Mouse (Mus musculus) midbrain, embryonic 11.5 days (tissue): ENCODE data around the gene Prr14. TPM values are rescaled to one million over a fixed set of nuclear protein-coding genes. Genes with fewer than 3 reads are reported as not detected.
"Not testable (repeated sequence)": the region's sequence is repeated elsewhere in the genome, so short reads cannot be mapped to it uniquely, and the experiment has no call there.

ENCODE experiments used
- ATAC-seq: fragments of 200-750 bp; cut with Nextera tagmentation; 2 replicates; pipeline ENCODE4 v1.8.0; 2017; ENCODE audit warnings: moderate TSS enrichment, moderate library complexity; ENCODE audit not compliant: low FRiP score
- DNase-seq: peaks from one replicate; pipeline ENCODE4 v3.0.0; 2015; ENCODE audit warnings: low spot score; ENCODE audit errors: missing footprints
- H3K27ac ChIP-seq: fragments of 300-500 bp; sonication (generic); 2 replicates; pipeline ENCODE4 v1.5.1; 2014; ENCODE audit warnings: low read depth, low read length
- H3K27me3 ChIP-seq: fragments of 300-500 bp; sonication (generic); 2 replicates; pipeline ENCODE4 v1.6.1; 2014; ENCODE audit warnings: mild to moderate bottlenecking, low read length, moderate library complexity, mixed read lengths; ENCODE audit not compliant: control insufficient read depth, insufficient read depth
- H3K36me3 ChIP-seq: fragments of 300-500 bp; sonication (generic); 2 replicates; pipeline ENCODE4 v1.6.1; 2014; ENCODE audit warnings: mild to moderate bottlenecking, low read length, moderate library complexity, mixed read lengths; ENCODE audit not compliant: control insufficient read depth, insufficient read depth
- H3K4me1 ChIP-seq: fragments of 300-500 bp; sonication (generic); 2 replicates; pipeline ENCODE4 v1.6.1; 2014; ENCODE audit warnings: low read length; ENCODE audit not compliant: control insufficient read depth, insufficient read depth
- H3K4me2 ChIP-seq: fragments of 300-500 bp; sonication (generic); 2 replicates; pipeline ENCODE4 v1.6.1; 2014; ENCODE audit warnings: mild to moderate bottlenecking, moderate library complexity
- H3K4me3 ChIP-seq: fragments of 300-500 bp; sonication (generic); 2 replicates; pipeline ENCODE4 v1.5.1; 2014; ENCODE audit warnings: low read depth, low read length
- H3K9ac ChIP-seq: fragments of 300-500 bp; sonication (generic); 2 replicates; pipeline ENCODE4 v1.6.1; 2014; ENCODE audit warnings: low read length
- H3K9me3 ChIP-seq: fragments of 300-500 bp; sonication (generic); 2 replicates; pipeline ENCODE4 v1.6.1; 2016; ENCODE audit warnings: low read length; ENCODE audit not compliant: control insufficient read depth
- WGBS: fragments of 180-500 bp; shearing (Covaris S2); extraction: QIAGEN DNeasy Blood & Tissue Kit; methylation state at CpG from one replicate; pipeline ENCODE4 v1.1.7; 2014; 5-methylcytosine and 5-hydroxymethylcytosine counted together
- polyA plus RNA-seq: library from polyadenylated mRNA; unstranded; fragments of >200 nt; fragmentation: Nextera tagmentation; extraction: Ambion mirVana; gene quantifications from 2 replicates; pipeline ENCODE4 v1.2.1, GENCODE M21; 2014

The Prr14 gene
- 70.3 and 72.4 TPM in 2 replicates for polyA plus RNA-seq

DNA sequence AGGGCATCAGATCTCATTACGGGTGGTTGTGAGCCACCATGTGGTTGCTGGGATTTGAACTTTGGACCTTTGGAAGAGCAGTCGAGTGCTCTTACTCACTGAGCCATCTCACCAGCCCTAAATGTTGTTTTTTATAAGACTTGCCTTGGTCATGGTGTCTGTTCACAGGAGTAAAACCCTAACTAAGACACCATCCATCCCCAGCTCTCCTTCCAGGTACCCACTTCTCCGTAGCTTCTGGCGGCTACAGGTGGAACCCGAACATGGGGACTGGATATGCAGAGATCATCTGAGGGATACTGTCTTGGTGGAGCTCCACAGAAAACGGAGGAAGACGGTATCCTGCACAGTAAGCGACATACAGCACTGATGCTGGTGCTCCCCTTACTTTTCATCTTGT, at the start of gene Prr14:
Gene Prr14 (plus strand): TSS at position 301 of the 400 bp plus-strand sequence.
- H3K36me3 ChIP-seq: peaks cover 14% of the 10 kb centered on the region
- H3K4me1 ChIP-seq, H3K27me3 ChIP-seq, ATAC-seq, H3K4me2 ChIP-seq, DNase-seq, H3K9me3 ChIP-seq, H3K27ac ChIP-seq, H3K4me3 ChIP-seq, H3K9ac ChIP-seq: not testable (repeated sequence)
- 96% methylated on average over 7 of the region's 8 CpGs for WGBS

DNA sequence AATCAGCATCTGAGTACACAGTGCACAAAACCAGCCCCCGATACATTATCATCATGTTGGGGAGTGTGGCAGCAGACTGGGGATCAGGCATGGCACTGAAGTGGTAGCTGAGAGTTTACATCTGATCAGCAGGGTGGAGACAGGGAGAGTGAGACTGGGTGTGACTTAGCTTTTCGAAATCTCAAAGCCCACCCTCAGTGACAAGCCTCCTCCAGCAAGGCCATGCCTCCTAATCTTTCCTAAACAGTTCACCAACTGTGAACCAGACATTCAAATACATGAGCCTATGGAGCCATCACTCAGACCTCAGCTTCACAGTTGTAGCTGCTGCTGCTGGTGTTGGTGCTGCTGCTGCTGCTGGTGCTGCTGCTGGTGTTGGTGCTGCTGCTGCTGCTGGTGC, 48.0 kb upstream of the Prr14 start:
- no peak overlapping the region for H3K27ac ChIP-seq
- DNase-seq (no peak), ATAC-seq (no peak)
- H3K4me3 ChIP-seq: no peak overlapping the region
- H3K4me2 ChIP-seq: no peak overlapping the region
- no peaks in the 10 kb centered on the region for H3K36me3 ChIP-seq
- no peaks in the 10 kb centered on the region for H3K27me3 ChIP-seq
- H3K4me1 ChIP-seq: no peaks in the 10 kb centered on the region
- no peaks in the 10 kb centered on the region for H3K9me3 ChIP-seq
- H3K9ac ChIP-seq: no peak overlapping the region
- WGBS: 83% methylated on average over 2 of the region's 2 CpGs

DNA sequence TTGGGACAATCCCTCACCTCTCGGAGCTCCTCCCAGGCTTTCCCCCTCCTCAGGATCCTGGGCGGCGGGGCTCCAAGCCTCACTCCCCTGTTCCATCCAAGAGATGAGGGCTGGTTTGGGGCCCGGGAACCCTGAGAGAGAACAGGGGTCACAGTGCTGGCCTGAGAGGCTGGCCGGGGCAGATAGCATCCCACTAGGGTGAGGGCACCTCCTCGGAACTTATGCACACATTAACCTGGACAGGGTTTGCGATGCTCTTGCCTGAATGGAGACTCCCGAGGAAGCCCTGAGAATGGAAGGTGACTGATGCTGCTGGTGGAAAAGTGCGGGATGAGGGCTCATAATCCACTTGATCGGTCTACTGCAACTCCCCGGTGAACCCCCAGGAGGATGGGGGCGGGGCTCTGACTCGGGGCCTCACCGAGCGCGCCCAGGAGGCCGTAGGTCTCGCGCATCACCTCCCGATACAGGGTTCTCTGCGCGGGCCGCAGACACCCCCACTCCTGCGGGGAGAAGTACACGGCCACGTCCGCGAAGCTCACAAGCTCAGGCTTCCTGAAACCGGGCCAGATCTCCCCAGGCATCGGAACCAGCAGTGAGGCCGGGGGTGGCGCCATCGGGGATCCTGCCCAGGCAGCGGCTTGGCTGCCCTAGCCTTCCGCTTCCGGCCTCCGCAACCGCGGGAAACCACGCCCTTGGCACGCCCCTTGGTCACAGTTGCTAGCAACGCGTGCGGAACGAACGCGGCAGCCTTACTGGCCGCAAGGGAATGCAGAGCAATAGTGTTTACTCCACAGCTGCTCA, 37.8 kb upstream of the Prr14 start, which contains the start of gene Zfp688:
Gene Zfp688 (minus strand): TSS at position 681 of the 804 bp plus-strand sequence.
- H3K27ac ChIP-seq: peak within 1 kb of the TSS; percentile 17; the same call in 1 of the 2 replicates

DNA sequence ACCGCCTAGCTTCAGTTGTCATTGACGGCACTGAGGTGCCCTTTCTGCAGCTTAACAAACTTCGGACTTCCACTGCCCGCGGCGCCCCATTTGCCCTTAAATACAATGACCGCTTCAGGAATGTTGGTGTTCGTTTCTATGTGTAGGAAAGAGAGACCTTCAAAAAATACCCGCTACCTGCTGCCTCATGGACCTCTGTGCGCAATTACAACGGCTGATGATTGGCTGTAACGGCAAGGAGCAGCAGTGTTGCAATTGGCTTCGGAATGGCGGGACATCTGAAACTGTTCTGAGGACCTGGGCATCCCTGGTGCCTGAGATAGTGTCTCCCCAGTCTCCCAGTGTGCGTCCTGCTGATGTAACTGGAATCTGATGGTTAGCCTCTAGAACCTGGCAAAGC, 37.2 kb upstream of the Prr14 start:
- DNase-seq: peak; percentile 87
- Histone ChIP-seq H3K9me3 (no peaks in the 10 kb centered on the region), H3K27me3 (peaks cover 7% of the 10 kb centered on the region; the same call in 1 of the 2 replicates), H3K36me3 (peaks cover 7% of the 10 kb centered on the region; the same call in 1 of the 2 replicates), H3K9ac (no peak overlapping the region), H3K27ac (no peak overlapping the region), H3K4me2 (peak overlapping the region; percentile 98), H3K4me3 (peak overlapping the region; percentile 75), H3K4me1 (peaks cover 6% of the 10 kb centered on the region)
- ATAC-seq: peak; percentile 47; the same call in 1 of the 2 replicates
- 2% methylated on average over 15 of the region's 15 CpGs for WGBS

More for the DNA sequence above, 37.8 kb upstream of the Prr14 start, which contains the start of gene Zfp688:
- Histone ChIP-seq H3K36me3 (peaks cover 7% of the 10 kb centered on the region; the same call in 1 of the 2 replicates), H3K4me1 (peaks cover 6% of the 10 kb centered on the region), H3K4me3 (peak within 1 kb of the TSS; percentile 75), H3K4me2 (peak within 1 kb of the TSS; percentile 98), H3K9ac (peak within 1 kb of the TSS; percentile 82), H3K27me3 (peaks cover 7% of the 10 kb centered on the region; the same call in 1 of the 2 replicates), H3K9me3 (no peaks in the 10 kb centered on the region)
- peak; percentile 97 for ATAC-seq
- peak; percentile 100 for DNase-seq
- WGBS: under 1% methylated on average over 48 of the region's 48 CpGs

DNA sequence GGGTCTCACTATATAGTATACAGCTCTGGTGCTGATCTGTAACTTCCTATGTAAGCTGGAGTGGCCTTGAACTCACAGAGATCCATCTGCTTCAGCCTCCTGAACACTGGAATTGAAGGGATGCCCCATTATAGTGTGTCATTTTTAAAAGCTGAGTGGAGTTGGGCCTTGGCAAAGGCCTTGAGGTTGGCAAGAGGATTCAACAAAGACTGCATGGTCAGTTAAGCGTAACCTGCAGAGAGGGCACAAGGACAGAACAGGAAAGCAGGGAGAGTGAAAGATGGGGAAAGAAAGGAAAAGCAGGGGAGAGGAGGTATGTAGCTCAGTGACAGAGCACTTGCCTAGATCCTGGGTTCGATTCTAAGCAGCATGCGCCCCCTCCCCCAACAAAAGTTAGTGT, 34.1 kb upstream of the Prr14 start:
- no peak overlapping the region for H3K27ac ChIP-seq
- WGBS: 87% methylated on average over 3 of the region's 3 CpGs
- H3K27me3 ChIP-seq: peaks cover 7% of the 10 kb centered on the region; the same call in 1 of the 2 replicates
- H3K4me2 ChIP-seq: no peak overlapping the region
- H3K4me3 ChIP-seq: no peak overlapping the region
- DNase-seq (no peak), ATAC-seq (no peak)
- peaks cover 6% of the 10 kb centered on the region for H3K4me1 ChIP-seq
- H3K36me3 ChIP-seq: no peaks in the 10 kb centered on the region
- H3K9ac ChIP-seq: no peak overlapping the region
- no peaks in the 10 kb centered on the region for H3K9me3 ChIP-seq

DNA sequence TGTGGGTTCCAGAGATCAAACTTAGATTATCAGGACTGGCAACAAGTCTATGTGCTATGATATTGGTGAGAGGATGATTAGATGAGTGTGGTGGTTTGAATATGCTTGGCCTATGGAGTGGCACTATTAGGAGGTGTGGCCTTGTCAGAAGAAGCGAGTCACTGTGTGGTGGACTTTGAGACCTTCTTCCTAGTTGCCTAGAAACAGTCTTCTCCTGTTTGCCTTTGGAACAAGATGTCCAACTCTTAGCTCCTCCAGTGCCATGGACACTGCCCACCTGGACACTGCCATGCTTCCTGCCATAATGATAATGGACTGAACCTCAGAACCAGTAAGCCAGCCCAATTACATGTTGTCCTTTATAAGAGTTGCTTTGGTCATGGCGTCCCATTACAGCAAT, 33.5 kb upstream of the Prr14 start:
- ATAC-seq (no peak), DNase-seq (no peak)
- WGBS: 90% methylated on average over 2 of the region's 2 CpGs
- Histone ChIP-seq H3K4me3 (no peak overlapping the region), H3K9ac (no peak overlapping the region), H3K27me3 (peaks cover 7% of the 10 kb centered on the region; the same call in 1 of the 2 replicates), H3K9me3 (no peaks in the 10 kb centered on the region), H3K27ac (no peak overlapping the region), H3K36me3 (no peaks in the 10 kb centered on the region), H3K4me2 (no peak overlapping the region), H3K4me1 (peaks cover 6% of the 10 kb centered on the region)

DNA sequence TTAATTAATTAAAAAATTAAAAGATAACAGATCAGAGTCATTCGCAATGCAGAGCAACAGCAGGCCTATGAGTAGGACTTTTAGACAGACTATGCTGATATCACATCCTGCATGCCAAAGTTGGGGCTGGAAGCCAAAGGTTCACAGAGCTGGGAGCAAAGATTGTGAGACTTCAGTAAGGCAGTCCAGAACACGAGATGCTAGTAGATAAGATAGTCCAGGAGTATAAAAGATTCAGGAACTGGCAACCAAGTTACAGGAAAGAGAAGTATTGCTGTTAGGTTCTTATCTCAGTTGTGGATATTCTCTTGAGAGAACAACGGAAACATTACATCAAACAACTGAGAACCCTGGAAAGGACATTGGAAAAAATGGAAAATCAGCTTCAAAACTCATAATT, 33.1 kb upstream of the Prr14 start:
- no peak overlapping the region for H3K9ac ChIP-seq
- no peak overlapping the region for H3K4me2 ChIP-seq
- peaks cover 7% of the 10 kb centered on the region; the same call in 1 of the 2 replicates for H3K27me3 ChIP-seq
- no peak overlapping the region for H3K4me3 ChIP-seq
- 77% methylated on average over 3 of the region's 3 CpGs for WGBS
- ATAC-seq: no peak
- no peaks in the 10 kb centered on the region for H3K36me3 ChIP-seq
- no peak for DNase-seq
- H3K4me1 ChIP-seq: peaks cover 1% of the 10 kb centered on the region
- no peaks in the 10 kb centered on the region for H3K9me3 ChIP-seq
- H3K27ac ChIP-seq: no peak overlapping the region

DNA sequence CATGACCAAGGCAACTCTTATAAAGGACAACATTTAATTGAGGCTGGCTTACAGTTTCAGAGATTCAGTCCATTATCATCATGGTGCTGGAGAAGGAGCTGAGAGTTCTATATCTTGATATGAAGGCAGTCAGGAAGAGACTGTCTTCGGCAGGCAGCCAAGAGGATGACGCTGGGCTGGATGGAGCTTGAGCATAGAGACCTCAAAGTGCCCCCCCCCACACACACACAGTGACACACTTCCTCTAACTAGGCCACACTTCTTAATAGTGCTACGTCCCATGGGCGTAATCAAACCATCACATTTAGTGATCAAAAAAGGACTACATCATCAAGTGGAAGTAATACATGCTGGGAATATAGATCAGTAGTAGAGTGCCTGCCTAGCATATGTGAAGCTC, 24.2 kb upstream of the Prr14 start:
- H3K27ac ChIP-seq: no peak overlapping the region

DNA sequence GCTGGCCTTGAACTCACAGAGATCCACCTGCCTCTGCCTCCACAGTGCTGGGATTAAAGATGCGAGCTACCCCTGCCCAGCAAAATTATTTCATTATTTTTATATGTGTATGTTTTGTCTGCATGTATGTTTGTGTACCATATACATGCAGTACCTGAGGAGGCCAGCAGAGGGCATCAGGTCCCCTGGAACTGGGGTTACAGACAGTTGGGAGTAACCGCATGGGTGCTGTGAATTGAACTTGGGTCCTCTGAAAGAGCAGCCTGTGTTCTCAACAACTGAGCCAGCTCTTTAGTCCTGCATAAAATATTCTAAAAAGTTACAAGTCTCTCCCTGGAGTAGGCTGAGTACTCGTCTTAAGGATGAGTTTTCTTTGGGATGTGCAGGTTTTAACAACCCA, 21.7 kb upstream of the Prr14 start:
- 91% methylated on average over 3 of the region's 3 CpGs for WGBS
- DNase-seq: no peak
- H3K9ac ChIP-seq: no peak overlapping the region
- no peak for ATAC-seq
- peaks cover 6% of the 10 kb centered on the region for H3K9me3 ChIP-seq
- no peaks in the 10 kb centered on the region for H3K27me3 ChIP-seq
- H3K27ac ChIP-seq: no peak overlapping the region
- H3K4me2 ChIP-seq: no peak overlapping the region
- peaks cover 9% of the 10 kb centered on the region for H3K36me3 ChIP-seq
- H3K4me3 ChIP-seq: no peak overlapping the region
- H3K4me1 ChIP-seq: no peaks in the 10 kb centered on the region

More for the DNA sequence above, 24.2 kb upstream of the Prr14 start:
- no peak overlapping the region for H3K4me3 ChIP-seq
- no peaks in the 10 kb centered on the region for H3K36me3 ChIP-seq
- H3K4me1 ChIP-seq: no peaks in the 10 kb centered on the region
- 94% methylated on average over 4 of the region's 4 CpGs for WGBS
- peaks cover 6% of the 10 kb centered on the region for H3K9me3 ChIP-seq
- ATAC-seq (no peak), DNase-seq (no peak)
- H3K27me3 ChIP-seq: no peaks in the 10 kb centered on the region
- no peak overlapping the region for H3K4me2 ChIP-seq
- H3K9ac ChIP-seq: no peak overlapping the region
